Mouse (Mus musculus) G1E (cell line): Measurements from ENCODE around the gene Olfr1217. TPM values are rescaled to one million over a fixed set of nuclear protein-coding genes. Genes with fewer than 3 reads are reported as not detected.
"Not testable (repeated sequence)": the region's sequence is repeated elsewhere in the genome, so short reads cannot be mapped to it uniquely, and the experiment has no call there.

Experiments
- ATAC-seq: 2 replicates; pipeline ENCODE4 v1.8.0; 2016; ENCODE audit warnings: mild to moderate bottlenecking; ENCODE audit not compliant: insufficient number of reproducible peaks, poor library complexity, low FRiP score, severe bottlenecking; ENCODE audit errors: extremely low read depth
- DNase-seq: peaks from one replicate; pipeline ENCODE4 v3.0.0; 2012; ENCODE audit warnings: low spot score
- H3K27me3 ChIP-seq: 2 replicates; pipeline ENCODE4 v1.6.1; 2012; ENCODE audit warnings: mild to moderate bottlenecking, low read length, inconsistent platforms; ENCODE audit not compliant: insufficient read depth
- H3K36me3 ChIP-seq: replicated peaks from 2 replicates; pipeline ENCODE3; 2012; ENCODE audit warnings: mild to moderate bottlenecking, inconsistent platforms
- H3K4me1 ChIP-seq: 2 replicates; pipeline ENCODE4 v1.6.1; 2012; ENCODE audit warnings: low read depth, low read length, inconsistent platforms, mixed read lengths; ENCODE audit not compliant: insufficient read depth
- H3K4me3 ChIP-seq: 2 replicates; pipeline ENCODE4 v1.5.1; 2012; ENCODE audit warnings: low read depth, mild to moderate bottlenecking, inconsistent platforms, low read length, moderate library complexity, mixed read lengths
- H3K9me3 ChIP-seq: replicated peaks from 2 replicates; pipeline ENCODE4 v1.6.1; 2012; ENCODE audit warnings: inconsistent platforms
- CTCF ChIP-seq: IDR thresholded peaks from 2 replicates; pipeline ENCODE4 v1.5.1; 2012; ENCODE audit warnings: low read depth, low read length, inconsistent platforms, mixed read lengths
- GATA1 ChIP-seq: IDR thresholded peaks from 2 replicates; pipeline ENCODE4 v1.6.1; 2012; ENCODE audit warnings: borderline replicate concordance, low read length, inconsistent platforms, mixed read lengths
- GATA2 ChIP-seq: IDR thresholded peaks from 2 replicates; pipeline ENCODE4 v1.6.1; 2012; ENCODE audit warnings: low read depth, low read length, inconsistent platforms, borderline replicate concordance
- POLR2AphosphoS5 ChIP-seq: IDR thresholded peaks from 2 replicates; pipeline ENCODE4 v1.6.1; 2012; ENCODE audit warnings: low read depth, low read length, inconsistent platforms; ENCODE audit not compliant: insufficient replicate concordance
- TAL1 ChIP-seq: conservative IDR thresholded peaks from 2 replicates; pipeline ENCODE4 v1.6.1; 2012; ENCODE audit warnings: low read depth, low read length, inconsistent platforms, mixed read lengths
- polyA plus RNA-seq: library from polyadenylated mRNA; stranded (reverse); fragments of >175 nt; gene quantifications from 2 replicates; pipeline ENCODE4 v1.2.3, GENCODE M21; 2012
- total RNA-seq, 2 experiments: library from RNA; stranded (forward) in 1 of 2; stranded (reverse) in 1 of 2; fragments of 200-1000 nt in 1 of 2; fragments of >200 nt in 1 of 2; fragmentation: Nextera tagmentation in 1 of 2; gene quantifications; 2 replicates each; pipeline ENCODE4 v1.2.3; 2014 to 2017

The Olfr1217 gene
- total RNA-seq (2014; fragmentation: Nextera tagmentation) (not detected in 2 replicates), total RNA-seq (2017) (0.12 and 0.16 TPM in 2 replicates), polyA plus RNA-seq (not detected in 2 replicates)

GRCm38 (mm10) chr2:89031965-89032364, at the start of gene Olfr1217:
TSS of gene Olfr1217 (minus strand) at chr2:89032065.
- H3K4me1 ChIP-seq: no peaks in the 10 kb centered on the region
- no peaks in the 10 kb centered on the region for H3K36me3 ChIP-seq
- no peak within 1 kb of the TSS for H3K4me3 ChIP-seq
- no peaks in the 10 kb centered on the region for H3K9me3 ChIP-seq
- ATAC-seq (no peak), DNase-seq (no peak)
- TF ChIP-seq GATA2 (no peak), CTCF (no peak), TAL1 (no peak), GATA1 (no peak), POLR2AphosphoS5 (no peak)
- H3K27me3 ChIP-seq: no peaks in the 10 kb centered on the region

- H3K4me3 ChIP-seq: no peak overlapping the region
- H3K27me3 ChIP-seq: no peaks in the 10 kb centered on the region
- no peak for TF ChIP-seq POLR2AphosphoS5
- ATAC-seq: no peak
- no peaks in the 10 kb centered on the region for H3K36me3 ChIP-seq
- H3K9me3 ChIP-seq: no peaks in the 10 kb centered on the region; the same call in 1 of the 2 replicates
- DNase-seq: no peak
- H3K4me1 ChIP-seq: no peaks in the 10 kb centered on the region
Observed at GRCm38 (mm10) chr2:89081487-89081886, 49.6 kb upstream of the Olfr1217 start.

GRCm38 (mm10) chr2:89061087-89061486, 29.2 kb upstream of the Olfr1217 start, which contains the start of gene Olfr1218:
TSS of gene Olfr1218 (minus strand) at chr2:89061187.
- no peaks in the 10 kb centered on the region for H3K36me3 ChIP-seq
- no peaks in the 10 kb centered on the region for H3K9me3 ChIP-seq
- TF ChIP-seq GATA1: no peak
- no peak for TF ChIP-seq POLR2AphosphoS5
- TF ChIP-seq GATA2: no peak
- no peak for TF ChIP-seq CTCF
- no peak for TF ChIP-seq TAL1
- no peak for ATAC-seq
- H3K27me3 ChIP-seq: no peaks in the 10 kb centered on the region
- no peak for DNase-seq
- H3K4me1 ChIP-seq: no peaks in the 10 kb centered on the region
- H3K4me3 ChIP-seq: no peak within 1 kb of the TSS

- not testable (repeated sequence) for ATAC-seq
Observed at GRCm38 (mm10) chr2:89021436-89021835, 10.4 kb downstream of the Olfr1217 start.

GRCm38 (mm10) chr2:89018240-89018639, 13.6 kb downstream of the Olfr1217 start, which contains the start of gene Olfr1216:
TSS of gene Olfr1216 (minus strand) at chr2:89018340.
- no peak within 1 kb of the TSS for H3K4me3 ChIP-seq
- H3K27me3 ChIP-seq: no peaks in the 10 kb centered on the region
- no peaks in the 10 kb centered on the region for H3K9me3 ChIP-seq
- H3K36me3 ChIP-seq: no peaks in the 10 kb centered on the region
- no peak for DNase-seq
- ATAC-seq: no peak
- H3K4me1 ChIP-seq: no peaks in the 10 kb centered on the region
- TF ChIP-seq GATA1 (no peak), TAL1 (no peak), GATA2 (no peak), CTCF (no peak), POLR2AphosphoS5 (no peak)

More at GRCm38 (mm10) chr2:89021436-89021835, 10.4 kb downstream of the Olfr1217 start:
- H3K27me3 ChIP-seq, H3K4me3 ChIP-seq, DNase-seq, H3K4me1 ChIP-seq, H3K9me3 ChIP-seq, H3K36me3 ChIP-seq: not testable (repeated sequence)

GRCm38 (mm10) chr2:89006873-89007272, 25.0 kb downstream of the Olfr1217 start, which contains the start of gene Olfr1215:
TSS of gene Olfr1215 (minus strand) at chr2:89006973.
- Histone ChIP-seq H3K9me3 (no peaks in the 10 kb centered on the region), H3K27me3 (no peaks in the 10 kb centered on the region), H3K4me3 (no peak within 1 kb of the TSS), H3K36me3 (no peaks in the 10 kb centered on the region), H3K4me1 (no peaks in the 10 kb centered on the region)
- TF ChIP-seq POLR2AphosphoS5 (no peak), CTCF (no peak), GATA2 (no peak), GATA1 (no peak), TAL1 (no peak)
- DNase-seq (no peak), ATAC-seq (no peak)

GRCm38 (mm10) chr2:88992553-88992952, 39.3 kb downstream of the Olfr1217 start, which contains the start of gene Olfr1214:
TSS of gene Olfr1214 (minus strand) at chr2:88992653.
- ATAC-seq (no peak), DNase-seq (no peak)
- H3K27me3 ChIP-seq: no peaks in the 10 kb centered on the region

More at GRCm38 (mm10) chr2:88992553-88992952, 39.3 kb downstream of the Olfr1217 start, which contains the start of gene Olfr1214:
- Histone ChIP-seq H3K4me1 (no peaks in the 10 kb centered on the region), H3K9me3 (no peaks in the 10 kb centered on the region), H3K36me3 (no peaks in the 10 kb centered on the region), H3K4me3 (no peak within 1 kb of the TSS)
- TF ChIP-seq GATA2 (no peak), POLR2AphosphoS5 (no peak), TAL1 (no peak), CTCF (no peak), GATA1 (no peak)
